Mouse (Mus musculus): ENCODE data around the gene Itgb2.

The Itgb2 gene

GRCm38 (mm10) chr10:77530140-77530539, at the start of gene Itgb2:
TSS of gene Itgb2 (plus strand) at chr10:77530252.
- DNase-seq (ENCODE audit: low read depth) = no peak

- DNase-seq (ENCODE audit: low read depth) = no peak
Observed at GRCm38 (mm10) chr10:77481814-77482213, 48.2 kb upstream of the Itgb2 start.

- peak; percentile 98 for DNase-seq (ENCODE audit: low read depth)
Observed at GRCm38 (mm10) chr10:77484205-77484935, 45.7 kb upstream of the Itgb2 start.

- DNase-seq (ENCODE audit: low read depth) = no peak
Observed at GRCm38 (mm10) chr10:77485786-77486185, 44.3 kb upstream of the Itgb2 start.

GRCm38 (mm10) chr10:77488168-77488567, 41.9 kb upstream of the Itgb2 start:
- DNase-seq (ENCODE audit: low read depth) = no peak

- no peak for DNase-seq (ENCODE audit: low read depth)
Observed at GRCm38 (mm10) chr10:77491585-77491984, 38.5 kb upstream of the Itgb2 start.

- DNase-seq (ENCODE audit: low read depth) = no peak
Observed at GRCm38 (mm10) chr10:77492885-77493284, 37.2 kb upstream of the Itgb2 start.

GRCm38 (mm10) chr10:77497185-77497584, 32.9 kb upstream of the Itgb2 start:
- no peak for DNase-seq (ENCODE audit: low read depth)

- no peak for DNase-seq (ENCODE audit: low read depth)
Observed at GRCm38 (mm10) chr10:77498254-77498653, 31.8 kb upstream of the Itgb2 start.

GRCm38 (mm10) chr10:77500636-77501035, 29.4 kb upstream of the Itgb2 start:
- DNase-seq (ENCODE audit: low read depth) = no peak

- no peak for DNase-seq (ENCODE audit: low read depth)
Observed at GRCm38 (mm10) chr10:77502967-77503922, 26.8 kb upstream of the Itgb2 start.

GRCm38 (mm10) chr10:77504143-77504542, 25.9 kb upstream of the Itgb2 start:
- DNase-seq (ENCODE audit: low read depth) = no peak

GRCm38 (mm10) chr10:77506526-77506925, 23.5 kb upstream of the Itgb2 start:
- no peak for DNase-seq (ENCODE audit: low read depth)

- no peak for DNase-seq (ENCODE audit: low read depth)
Observed at GRCm38 (mm10) chr10:77506961-77507577, 23.0 kb upstream of the Itgb2 start.

- DNase-seq (ENCODE audit: low read depth) = no peak
Observed at GRCm38 (mm10) chr10:77507779-77508178, 22.3 kb upstream of the Itgb2 start.

GRCm38 (mm10) chr10:77508744-77509143, 21.3 kb upstream of the Itgb2 start:
- no peak for DNase-seq (ENCODE audit: low read depth)

- peak; percentile 59 for DNase-seq (ENCODE audit: low read depth)
Observed at GRCm38 (mm10) chr10:77509403-77510187, 20.5 kb upstream of the Itgb2 start.

- DNase-seq (ENCODE audit: low read depth) = no peak
Observed at GRCm38 (mm10) chr10:77510225-77510982, 19.6 kb upstream of the Itgb2 start.

- peak; percentile 88 for DNase-seq (ENCODE audit: low read depth)
Observed at GRCm38 (mm10) chr10:77515385-77516348, 14.4 kb upstream of the Itgb2 start, which contains the start of gene Fam207a. TSS of gene Fam207a (minus strand) at chr10:77515785.

Data from fibroblast of lung, adult 2 months (primary cell).